Comparison of ENCODE assay signal across 25 mouse cellular contexts in genomic region chr10:18850177-18850576, GRCm38 (mm10). TPM values are rescaled to one million over a fixed set of nuclear protein-coding genes. Genes with fewer than 3 reads are reported as not detected.
DNase-seq lines count a peak whose midpoint lies in the region; ATAC-seq and TF ChIP-seq lines count a peak whose summit lies in the region.
"Had no signal": no experiment of that assay in that cellular context is flagged by ENCODE, and none has a peak within 500 bp of the region (broad histone marks: within the 10 kb centered on the region; RNA-seq: fewer than 3 reads in every experiment).

No protein-coding gene starts in this region.

- H3K9me3 ChIP-seq in embryonic facial prominence, embryonic 13.5 days: no peaks in the 10 kb centered on the region
- no peaks in the 10 kb centered on the region for H3K9me3 ChIP-seq in embryonic facial prominence, embryonic 10.5 days
- no peaks in the 10 kb centered on the region for H3K9me3 ChIP-seq in stomach, postnatal 0 days (ENCODE audit: control insufficient read depth, low read length)
- H3K9me3 ChIP-seq: forebrain, embryonic 12.5 days; forebrain, embryonic 15.5 days; heart, embryonic 10.5 days; heart, embryonic 13.5 days; hindbrain, embryonic 12.5 days; hindbrain, embryonic 15.5 days had no signal

- H3K27ac ChIP-seq in embryonic facial prominence, embryonic 13.5 days: 0 out of 2 replicates have a peak overlapping the region, but pooled peaks have one; percentile 33
- H3K27ac ChIP-seq in embryonic facial prominence, embryonic 10.5 days (replicated peaks): no peak overlapping the region
- H3K27ac ChIP-seq in stomach, postnatal 0 days (replicated peaks): no peak overlapping the region
- H3K27ac ChIP-seq in cerebellum, adult 2 months (ENCODE audit: insufficient read depth, low read length): no peak overlapping the region
- H3K27ac ChIP-seq: forebrain, embryonic 12.5 days; forebrain, embryonic 15.5 days; heart, adult 2 months; heart, embryonic 10.5 days; heart, embryonic 13.5 days; hindbrain, embryonic 12.5 days; hindbrain, embryonic 15.5 days had no signal

- no peak overlapping the region for H3K4me3 ChIP-seq in embryonic facial prominence, embryonic 13.5 days
- no peak overlapping the region for H3K4me3 ChIP-seq in embryonic facial prominence, embryonic 10.5 days
- H3K4me3 ChIP-seq in stomach, postnatal 0 days (ENCODE audit: low read depth, low read length): no peak overlapping the region
- H3K4me3 ChIP-seq in cerebellum, adult 2 months (replicated peaks; ENCODE audit: insufficient read depth, low read depth, low read length): no peak overlapping the region
- H3K4me3 ChIP-seq: forebrain, embryonic 12.5 days; forebrain, embryonic 15.5 days; heart, adult 2 months; heart, embryonic 10.5 days; heart, embryonic 13.5 days; hindbrain, embryonic 12.5 days; hindbrain, embryonic 15.5 days had no signal

- ATAC-seq in embryonic facial prominence, embryonic 13.5 days (ENCODE audit: insufficient number of reproducible peaks, insufficient read depth, low FRiP score, low TSS enrichment, low read depth): no peak
- no peak for ATAC-seq in stomach, postnatal 0 days (ENCODE audit: low FRiP score, low TSS enrichment)
- no peak for ATAC-seq in erythroblast, adult 5-6 weeks (replicated peaks; ENCODE audit: low FRiP score, poor library complexity, severe bottlenecking)
- ATAC-seq: forebrain, embryonic 15.5 days; intestine, postnatal 0 days had no signal

- H3K27me3 ChIP-seq in embryonic facial prominence, embryonic 13.5 days: peaks cover 21% of the 10 kb centered on the region
- peaks cover 21% of the 10 kb centered on the region for H3K27me3 ChIP-seq in embryonic facial prominence, embryonic 10.5 days (replicated peaks; ENCODE audit: low read depth, poor library complexity, severe bottlenecking)
- no peaks in the 10 kb centered on the region for H3K27me3 ChIP-seq in stomach, postnatal 0 days (ENCODE audit: control insufficient read depth, insufficient read depth, low read length)
- no peaks in the 10 kb centered on the region for H3K27me3 ChIP-seq in cerebellum, adult 2 months (ENCODE audit: control insufficient read depth, insufficient read depth, low read length)
- H3K27me3 ChIP-seq: CH12.LX had no signal

- TF ChIP-seq POLR2A in cerebellum, adult 2 months (IDR thresholded peaks at IDR 0.05; ENCODE audit: borderline replicate concordance, insufficient read depth, low read length): no peak

- 75% methylated on average over 4 of the region's 4 CpGs for WGBS in embryonic facial prominence, embryonic 13.5 days
- 88% methylated on average over 4 of the region's 4 CpGs for WGBS in embryonic facial prominence, embryonic 10.5 days
- 66% methylated on average over 4 of the region's 4 CpGs for WGBS in stomach, postnatal 0 days
- 94% methylated on average over 4 of the region's 4 CpGs for WGBS in cerebellum, adult 2 months

- H3K4me1 ChIP-seq in embryonic facial prominence, embryonic 13.5 days: peaks cover 2% of the 10 kb centered on the region; the same call in 1 of the 2 replicates
- H3K4me1 ChIP-seq in embryonic facial prominence, embryonic 10.5 days: peaks cover 1% of the 10 kb centered on the region
- no peaks in the 10 kb centered on the region for H3K4me1 ChIP-seq in stomach, postnatal 0 days (replicated peaks; ENCODE audit: control insufficient read depth, insufficient read depth)
- no peaks in the 10 kb centered on the region for H3K4me1 ChIP-seq in cerebellum, adult 2 months (ENCODE audit: control insufficient read depth, insufficient read depth, low read length)

- no peak overlapping the region for H3K9ac ChIP-seq in embryonic facial prominence, embryonic 13.5 days
- H3K9ac ChIP-seq in stomach, postnatal 0 days (ENCODE audit: low read length): no peak overlapping the region
- H3K9ac ChIP-seq: forebrain, embryonic 12.5 days; forebrain, embryonic 15.5 days; heart, embryonic 13.5 days; hindbrain, embryonic 12.5 days; hindbrain, embryonic 15.5 days had no signal

- no peak overlapping the region for H3K4me2 ChIP-seq in embryonic facial prominence, embryonic 13.5 days
- H3K4me2 ChIP-seq in stomach, postnatal 0 days (replicated peaks; ENCODE audit: low read depth): no peak overlapping the region
- H3K4me2 ChIP-seq: forebrain, embryonic 12.5 days; forebrain, embryonic 15.5 days; heart, embryonic 13.5 days; hindbrain, embryonic 12.5 days; hindbrain, embryonic 15.5 days had no signal

- no peaks in the 10 kb centered on the region for H3K36me3 ChIP-seq in embryonic facial prominence, embryonic 13.5 days
- H3K36me3 ChIP-seq in embryonic facial prominence, embryonic 10.5 days (replicated peaks): no peaks in the 10 kb centered on the region
- H3K36me3 ChIP-seq in stomach, postnatal 0 days (ENCODE audit: control insufficient read depth, insufficient read depth, low read length): no peaks in the 10 kb centered on the region
- H3K36me3 ChIP-seq: forebrain, embryonic 12.5 days; forebrain, embryonic 15.5 days; G1E; hindbrain, embryonic 12.5 days; hindbrain, embryonic 15.5 days had no signal

- TF ChIP-seq CTCF in stomach, postnatal 0 days (IDR thresholded peaks at IDR 0.05; ENCODE audit: low read depth): no peak
- no peak for TF ChIP-seq CTCF in cerebellum, adult 2 months (IDR thresholded peaks at IDR 0.05; ENCODE audit: borderline replicate concordance, insufficient read depth, low read depth, low read length)

- TF ChIP-seq EP300 in stomach, postnatal 0 days (optimal IDR thresholded peaks at IDR 0.05): peak; percentile 81

- no peak for DNase-seq in embryonic facial prominence, embryonic 10.5 days (ENCODE audit: low spot score)
- DNase-seq in 416B (ENCODE audit: low read depth): peak; percentile 54
- DNase-seq in fat pad, adult 2 months (ENCODE audit: extremely low read depth, low read depth, low spot score): peak; percentile 99
- DNase-seq in stomach, postnatal 0 days (ENCODE audit: low spot score): no peak
- no peak for DNase-seq in cerebellum, adult 2 months
- DNase-seq: adrenal gland, adult 2 months; adrenal gland, postnatal 14 days; B cell, adult 2 months; cerebellum, adult 11-12 months; cerebellum, adult 9-10 months; cerebellum, postnatal 25 days; gastrocnemius, postnatal 25 days; heart, adult 2 months; heart, postnatal 14 days had no signal

RNA-seq across cellular contexts. Expression of gene Perp, which starts 5.4 kb away (rescaled TPM):
- polyA plus RNA-seq in embryonic facial prominence, embryonic 13.5 days (2015; fragmentation: Nextera tagmentation; extraction: Ambion mirVana): 182 and 189 TPM in 2 replicates
- polyA plus RNA-seq in embryonic facial prominence, embryonic 10.5 days (2016; fragmentation: Nextera tagmentation; extraction: Ambion mirVana): 33.4 and 34.9 TPM in 2 replicates
- 1,093 and 1,120 TPM in 2 replicates for polyA plus RNA-seq in stomach, postnatal 0 days (2015; fragmentation: Nextera tagmentation; extraction: Ambion mirVana)
- total RNA-seq in erythroblast, adult 5-6 weeks (2015; ENCODE audit: low replicate concordance): 1.0 and 2.7 TPM in 2 replicates
- 0.56 and 0.85 TPM in 2 replicates for total RNA-seq in erythroblast, adult 5-6 weeks (2017; ENCODE audit: low replicate concordance)
- 5.1 and 7.9 TPM in 2 replicates for polyA plus RNA-seq in cerebellum, adult 2 months (2012; rRNA removed)
- total RNA-seq: G1E had no signal
- polyA plus RNA-seq: G1E had no signal

Comparison
In these comparisons a context has a peak if more than half of its experiments do, and no peak if none do; other contexts are left out.
1. DNase-seq: peak in 416B (single experiment) and fat pad, adult 2 months (single experiment); none in embryonic facial prominence, embryonic 10.5 days (single experiment), stomach, postnatal 0 days (single experiment) and cerebellum, adult 2 months (0 of 2).